ENCODE assay signal across 30 mouse cellular contexts in the genomic region with DNA sequence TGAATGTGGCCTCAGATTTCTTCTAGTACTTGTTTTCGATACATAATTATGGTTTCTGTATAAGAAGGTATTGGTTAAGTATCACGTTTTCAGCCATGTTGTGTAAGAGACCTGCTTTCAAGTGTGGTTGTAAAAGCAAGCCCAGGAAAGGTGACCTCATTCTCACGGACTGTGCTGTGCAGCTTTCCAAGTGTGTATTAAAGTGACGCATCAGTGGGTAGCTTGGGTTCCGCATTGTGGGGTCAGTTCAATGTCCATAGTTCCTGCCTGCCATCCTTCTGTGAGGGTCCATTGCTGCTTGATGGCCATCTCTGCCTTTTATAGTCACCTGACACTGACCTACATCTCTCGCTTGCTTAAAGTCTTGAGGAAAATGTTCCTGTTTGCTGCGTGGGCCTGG. TPM values are rescaled to one million over a fixed set of nuclear protein-coding genes. Genes with fewer than 3 reads are reported as not detected.
DNase-seq lines count a peak whose midpoint lies in the region; ATAC-seq and TF ChIP-seq lines count a peak whose summit lies in the region.
"Had no signal": no experiment of that assay in that cellular context is flagged by ENCODE, and none has a peak within 500 bp of the region (broad histone marks: within the 10 kb centered on the region; RNA-seq: fewer than 3 reads in every experiment).

No protein-coding gene starts in this region.

- no peak overlapping the region for H3K4me3 ChIP-seq in kidney, adult 2 months (ENCODE audit: insufficient read depth, low read depth, low read length)
- H3K4me3 ChIP-seq in kidney, embryonic 16.5 days (ENCODE audit: low read length): no peak overlapping the region
- H3K4me3 ChIP-seq in kidney, postnatal 0 days (replicated peaks; ENCODE audit: low read depth, low read length): no peak overlapping the region
- no peak overlapping the region for H3K4me3 ChIP-seq in liver, embryonic 15.5 days (replicated peaks)
- no peak overlapping the region for H3K4me3 ChIP-seq in liver, embryonic 11.5 days (ENCODE audit: low read depth, low read length)
- no peak overlapping the region for H3K4me3 ChIP-seq in liver, postnatal 0 days (ENCODE audit: low read depth, low read length)
- H3K4me3 ChIP-seq: forebrain, embryonic 10.5 days; gastrocnemius, adult 2 months; heart, embryonic 12.5 days; heart, embryonic 15.5 days; hindbrain, embryonic 10.5 days; hindbrain, embryonic 13.5 days had no signal

- no peak for ATAC-seq in kidney, embryonic 16.5 days (ENCODE audit: low FRiP score, low TSS enrichment)
- peak; percentile 45; the same call in 1 of the 2 replicates for ATAC-seq in kidney, postnatal 0 days (replicated peaks; ENCODE audit: low FRiP score, low read depth)
- ATAC-seq in liver, embryonic 15.5 days (ENCODE audit: insufficient read depth): peak; percentile 41; the same call in 1 of the 2 replicates
- no peak for ATAC-seq in liver, embryonic 11.5 days (replicated peaks; ENCODE audit: low FRiP score)
- ATAC-seq in liver, postnatal 0 days: peak; percentile 55
- ATAC-seq: forebrain, embryonic 14.5 days; forebrain, postnatal 0 days; Patski had no signal

- H3K27ac ChIP-seq in kidney, adult 2 months (ENCODE audit: insufficient read depth, low read depth, low read length): no peak overlapping the region
- no peak overlapping the region for H3K27ac ChIP-seq in kidney, embryonic 16.5 days (ENCODE audit: low read length)
- no peak overlapping the region for H3K27ac ChIP-seq in kidney, postnatal 0 days
- peak overlapping the region; percentile 39; the same call in 1 of the 2 replicates for H3K27ac ChIP-seq in liver, embryonic 15.5 days (replicated peaks)
- no peak overlapping the region for H3K27ac ChIP-seq in liver, embryonic 11.5 days (ENCODE audit: low read depth, low read length)
- 0 out of 2 replicates have a peak overlapping the region, but pooled peaks have one; percentile 42 for H3K27ac ChIP-seq in liver, postnatal 0 days (ENCODE audit: low read depth)
- H3K27ac ChIP-seq: forebrain, embryonic 10.5 days; gastrocnemius, adult 2 months; heart, embryonic 15.5 days; hindbrain, embryonic 10.5 days; hindbrain, embryonic 13.5 days had no signal

- TF ChIP-seq CTCF in kidney, adult 2 months (conservative IDR thresholded peaks at IDR 0.05; ENCODE audit: insufficient read depth, insufficient read length, low read depth, low read length): no peak
- no peak for TF ChIP-seq CTCF in kidney, postnatal 0 days (IDR thresholded peaks at IDR 0.05; ENCODE audit: low read depth)
- no peak for TF ChIP-seq CTCF in liver, postnatal 0 days (IDR thresholded peaks at IDR 0.05; ENCODE audit: low read depth)

- H3K9me3 ChIP-seq in kidney, embryonic 16.5 days (ENCODE audit: low read length): no peaks in the 10 kb centered on the region
- H3K9me3 ChIP-seq in kidney, postnatal 0 days (replicated peaks; ENCODE audit: low read length): no peaks in the 10 kb centered on the region
- H3K9me3 ChIP-seq in liver, embryonic 15.5 days (replicated peaks): no peaks in the 10 kb centered on the region
- H3K9me3 ChIP-seq in liver, embryonic 11.5 days (ENCODE audit: control insufficient read depth, low read length): no peaks in the 10 kb centered on the region
- H3K9me3 ChIP-seq in liver, postnatal 0 days (ENCODE audit: low read length): no peaks in the 10 kb centered on the region
- H3K9me3 ChIP-seq: forebrain, embryonic 10.5 days; G1E; heart, embryonic 12.5 days; heart, embryonic 15.5 days; hindbrain, embryonic 10.5 days; hindbrain, embryonic 13.5 days had no signal

- H3K9ac ChIP-seq in kidney, embryonic 16.5 days (replicated peaks; ENCODE audit: low read length): no peak overlapping the region
- no peak overlapping the region for H3K9ac ChIP-seq in kidney, postnatal 0 days (ENCODE audit: low read depth, low read length)
- no peak overlapping the region for H3K9ac ChIP-seq in liver, embryonic 15.5 days
- H3K9ac ChIP-seq in liver, embryonic 11.5 days (ENCODE audit: low read depth, low read length): no peak overlapping the region
- no peak overlapping the region for H3K9ac ChIP-seq in liver, postnatal 0 days (replicated peaks)
- H3K9ac ChIP-seq: forebrain, postnatal 0 days; heart, embryonic 12.5 days; heart, embryonic 15.5 days; hindbrain, embryonic 13.5 days had no signal

- no peak overlapping the region for H3K4me2 ChIP-seq in kidney, embryonic 16.5 days (replicated peaks; ENCODE audit: low read depth, low read length)
- no peak overlapping the region for H3K4me2 ChIP-seq in kidney, postnatal 0 days (ENCODE audit: low read length)
- no peak overlapping the region for H3K4me2 ChIP-seq in liver, embryonic 15.5 days
- H3K4me2 ChIP-seq in liver, embryonic 11.5 days: no peak overlapping the region
- H3K4me2 ChIP-seq in liver, postnatal 0 days (ENCODE audit: low read depth, low read length): no peak overlapping the region
- H3K4me2 ChIP-seq: heart, embryonic 12.5 days; heart, embryonic 15.5 days; hindbrain, embryonic 13.5 days had no signal

- no peaks in the 10 kb centered on the region for H3K27me3 ChIP-seq in kidney, adult 2 months (replicated peaks; ENCODE audit: control insufficient read depth, insufficient read depth, low read length)
- no peaks in the 10 kb centered on the region for H3K27me3 ChIP-seq in kidney, embryonic 16.5 days (ENCODE audit: insufficient read depth, low read length)
- no peaks in the 10 kb centered on the region for H3K27me3 ChIP-seq in kidney, postnatal 0 days (ENCODE audit: insufficient read depth, low read length)
- H3K27me3 ChIP-seq in liver, embryonic 15.5 days: no peaks in the 10 kb centered on the region
- H3K27me3 ChIP-seq in liver, embryonic 11.5 days (replicated peaks; ENCODE audit: control insufficient read depth, insufficient read depth, low read length): no peaks in the 10 kb centered on the region
- H3K27me3 ChIP-seq in liver, postnatal 0 days (ENCODE audit: insufficient read depth, low read length): no peaks in the 10 kb centered on the region
- H3K27me3 ChIP-seq: CH12.LX; heart, embryonic 12.5 days; heart, embryonic 15.5 days; hindbrain, embryonic 13.5 days; Patski had no signal

- peak; percentile 71 for DNase-seq in kidney, adult 2 months
- DNase-seq in kidney, postnatal 0 days (ENCODE audit: low spot score): no peak
- no peak for DNase-seq in kidney, postnatal 10 days
- no peak for DNase-seq in liver, embryonic 11.5 days (ENCODE audit: low spot score)
- no peak for DNase-seq in liver, postnatal 0 days
- no peak for DNase-seq in urinary bladder, postnatal 4 days (ENCODE audit: low spot score in 2 of 2)
- DNase-seq: adrenal gland, postnatal 10 days; adrenal gland, postnatal 36 days; B cell, adult 2 months; cerebellum, adult 18-20 months; cerebellum, adult 9-10 months; cerebellum, postnatal 14 days; forebrain, postnatal 0 days; gastrocnemius, adult 2 months; gastrocnemius, postnatal 14 days; heart, adult 18-20 months; heart, postnatal 10 days; heart, postnatal 36 days had no signal

- TF ChIP-seq EP300 in liver, postnatal 0 days (IDR thresholded peaks at IDR 0.05; ENCODE audit: low read depth): no peak

- TF ChIP-seq POLR2A in kidney, adult 2 months (IDR thresholded peaks at IDR 0.05; ENCODE audit: low read depth, low read length): no peak

- H3K4me1 ChIP-seq in kidney, adult 2 months (ENCODE audit: control insufficient read depth, insufficient read depth, low read length): peaks cover 31% of the 10 kb centered on the region; the same call in 1 of the 2 replicates
- H3K4me1 ChIP-seq in kidney, embryonic 16.5 days (ENCODE audit: insufficient read depth, low read length): peaks cover 11% of the 10 kb centered on the region; the same call in 1 of the 2 replicates
- no peaks in the 10 kb centered on the region for H3K4me1 ChIP-seq in kidney, postnatal 0 days (replicated peaks; ENCODE audit: insufficient read depth, low read length)
- H3K4me1 ChIP-seq in liver, embryonic 15.5 days (replicated peaks): peaks cover 32% of the 10 kb centered on the region
- peaks cover 6% of the 10 kb centered on the region; the same call in 1 of the 2 replicates for H3K4me1 ChIP-seq in liver, embryonic 11.5 days (replicated peaks; ENCODE audit: control insufficient read depth, insufficient read depth, low read length)
- H3K4me1 ChIP-seq in liver, postnatal 0 days (ENCODE audit: insufficient read depth): peaks cover 18% of the 10 kb centered on the region

- WGBS in kidney, adult 2 months: 73% methylated on average over 7 of the region's 7 CpGs
- WGBS in kidney, embryonic 16.5 days: 91% methylated on average over 7 of the region's 7 CpGs
- 89% methylated on average over 7 of the region's 7 CpGs for WGBS in kidney, postnatal 0 days
- WGBS in liver, embryonic 15.5 days (ENCODE audit: insufficient replicate concordance): 78% methylated on average over 7 of the region's 7 CpGs
- 88% methylated on average over 7 of the region's 7 CpGs for WGBS in liver, embryonic 11.5 days
- WGBS in liver, postnatal 0 days (ENCODE audit: insufficient replicate concordance): 69% methylated on average over 7 of the region's 7 CpGs

- H3K36me3 ChIP-seq in kidney, adult 2 months (ENCODE audit: control insufficient read depth, insufficient read depth, low read length): no peaks in the 10 kb centered on the region; the same call in 1 of the 2 replicates
- peaks cover 60% of the 10 kb centered on the region for H3K36me3 ChIP-seq in kidney, embryonic 16.5 days (ENCODE audit: insufficient read depth, low read length)
- peaks cover 36% of the 10 kb centered on the region for H3K36me3 ChIP-seq in kidney, postnatal 0 days (ENCODE audit: insufficient read depth, low read length)
- H3K36me3 ChIP-seq in liver, embryonic 15.5 days (replicated peaks): peaks cover 62% of the 10 kb centered on the region
- H3K36me3 ChIP-seq in liver, embryonic 11.5 days (ENCODE audit: control insufficient read depth, insufficient read depth, low read length): peaks cover 44% of the 10 kb centered on the region
- H3K36me3 ChIP-seq in liver, postnatal 0 days (replicated peaks; ENCODE audit: insufficient read depth, low read length): peaks cover 41% of the 10 kb centered on the region

RNA-seq across cellular contexts. Expression of a gene that starts 5.1 kb away (rescaled TPM):
- 29.9 and 33.8 TPM in 2 replicates for polyA plus RNA-seq in kidney, adult 2 months (2012; rRNA removed)
- 78.8 and 90.2 TPM in 2 replicates for polyA plus RNA-seq in kidney, embryonic 16.5 days (2015; fragmentation: Nextera tagmentation; extraction: Ambion mirVana)
- polyA plus RNA-seq in kidney, postnatal 0 days (2015; fragmentation: Nextera tagmentation; extraction: Ambion mirVana): 51.4 and 53.5 TPM in 2 replicates
- 47.0 and 58.0 TPM in 2 replicates for polyA plus RNA-seq in liver, embryonic 15.5 days (2015; fragmentation: Nextera tagmentation; extraction: Ambion mirVana)
- 62.1 and 67.9 TPM in 2 replicates for polyA plus RNA-seq in liver, embryonic 11.5 days (2014; fragmentation: Nextera tagmentation; extraction: Ambion mirVana)
- polyA plus RNA-seq in liver, postnatal 0 days (2015; fragmentation: Nextera tagmentation; extraction: Ambion mirVana): 37.4 and 40.4 TPM in 2 replicates

RNA-seq across cellular contexts. Expression of a gene that starts 10.9 kb away (rescaled TPM):
- polyA plus RNA-seq in kidney, adult 2 months (2012; rRNA removed): not detected in 2 replicates
- 2.2 TPM in 1 of 2 replicates, not detected in the other for polyA plus RNA-seq in kidney, embryonic 16.5 days (2015; fragmentation: Nextera tagmentation; extraction: Ambion mirVana)
- polyA plus RNA-seq in kidney, postnatal 0 days (2015; fragmentation: Nextera tagmentation; extraction: Ambion mirVana): 13.1 and 15.2 TPM in 2 replicates
- 0.82 TPM in 1 of 2 replicates, not detected in the other for polyA plus RNA-seq in liver, embryonic 15.5 days (2015; fragmentation: Nextera tagmentation; extraction: Ambion mirVana)
- 1.8 and 4.5 TPM in 2 replicates for polyA plus RNA-seq in liver, embryonic 11.5 days (2014; fragmentation: Nextera tagmentation; extraction: Ambion mirVana)
- 8.4 and 13.3 TPM in 2 replicates for polyA plus RNA-seq in liver, postnatal 0 days (2015; fragmentation: Nextera tagmentation; extraction: Ambion mirVana)
- polyA plus RNA-seq: G1E; gonadal fat pad, adult 2 months; heart, embryonic 12.5 days had no signal

RNA-seq across cellular contexts. Expression of a gene that starts 11.0 kb away (rescaled TPM):
- polyA plus RNA-seq in kidney, adult 2 months (2012; rRNA removed): 241 and 269 TPM in 2 replicates
- polyA plus RNA-seq in kidney, embryonic 16.5 days (2015; fragmentation: Nextera tagmentation; extraction: Ambion mirVana): 365 and 369 TPM in 2 replicates
- 313 and 335 TPM in 2 replicates for polyA plus RNA-seq in kidney, postnatal 0 days (2015; fragmentation: Nextera tagmentation; extraction: Ambion mirVana)
- polyA plus RNA-seq in liver, embryonic 15.5 days (2015; fragmentation: Nextera tagmentation; extraction: Ambion mirVana): 91.2 and 93.4 TPM in 2 replicates
- polyA plus RNA-seq in liver, embryonic 11.5 days (2014; fragmentation: Nextera tagmentation; extraction: Ambion mirVana): 249 and 271 TPM in 2 replicates
- polyA plus RNA-seq in liver, postnatal 0 days (2015; fragmentation: Nextera tagmentation; extraction: Ambion mirVana): 105 and 111 TPM in 2 replicates

RNA-seq across cellular contexts. Expression of a gene that starts 35.4 kb away (rescaled TPM):
- polyA plus RNA-seq in kidney, adult 2 months (2012; rRNA removed): 321 and 342 TPM in 2 replicates
- 194 and 206 TPM in 2 replicates for polyA plus RNA-seq in kidney, embryonic 16.5 days (2015; fragmentation: Nextera tagmentation; extraction: Ambion mirVana)
- polyA plus RNA-seq in kidney, postnatal 0 days (2015; fragmentation: Nextera tagmentation; extraction: Ambion mirVana): 210 and 216 TPM in 2 replicates
- polyA plus RNA-seq in liver, embryonic 15.5 days (2015; fragmentation: Nextera tagmentation; extraction: Ambion mirVana): 79.6 and 89.2 TPM in 2 replicates
- polyA plus RNA-seq in liver, embryonic 11.5 days (2014; fragmentation: Nextera tagmentation; extraction: Ambion mirVana): 94.0 and 99.7 TPM in 2 replicates
- 126 and 129 TPM in 2 replicates for polyA plus RNA-seq in liver, postnatal 0 days (2015; fragmentation: Nextera tagmentation; extraction: Ambion mirVana)

Comparison
In these comparisons a context has a peak if more than half of its experiments do, and no peak if none do; other contexts are left out.
1. H3K27ac ChIP-seq: peak in liver, embryonic 15.5 days (single experiment) and liver, postnatal 0 days (single experiment); none in kidney, adult 2 months (single experiment), kidney, embryonic 16.5 days (single experiment), kidney, postnatal 0 days (single experiment) and liver, embryonic 11.5 days (single experiment).
2. ATAC-seq: peak in kidney, postnatal 0 days (single experiment), liver, embryonic 15.5 days (single experiment) and liver, postnatal 0 days (single experiment); none in kidney, embryonic 16.5 days (single experiment) and liver, embryonic 11.5 days (single experiment).